Mouse (Mus musculus) cerebellum, adult (tissue): ENCODE data around the gene Mknk1.

Experiments
- ATAC-seq: cut with Nextera tagmentation; 2 replicates; pipeline ENCODE4 v1.9.2; 2017; ENCODE audit warnings: mild to moderate bottlenecking, moderate library complexity, mixed read lengths; ENCODE audit not compliant: insufficient number of reproducible peaks, low FRiP score, low TSS enrichment

The Mknk1 gene

DNA sequence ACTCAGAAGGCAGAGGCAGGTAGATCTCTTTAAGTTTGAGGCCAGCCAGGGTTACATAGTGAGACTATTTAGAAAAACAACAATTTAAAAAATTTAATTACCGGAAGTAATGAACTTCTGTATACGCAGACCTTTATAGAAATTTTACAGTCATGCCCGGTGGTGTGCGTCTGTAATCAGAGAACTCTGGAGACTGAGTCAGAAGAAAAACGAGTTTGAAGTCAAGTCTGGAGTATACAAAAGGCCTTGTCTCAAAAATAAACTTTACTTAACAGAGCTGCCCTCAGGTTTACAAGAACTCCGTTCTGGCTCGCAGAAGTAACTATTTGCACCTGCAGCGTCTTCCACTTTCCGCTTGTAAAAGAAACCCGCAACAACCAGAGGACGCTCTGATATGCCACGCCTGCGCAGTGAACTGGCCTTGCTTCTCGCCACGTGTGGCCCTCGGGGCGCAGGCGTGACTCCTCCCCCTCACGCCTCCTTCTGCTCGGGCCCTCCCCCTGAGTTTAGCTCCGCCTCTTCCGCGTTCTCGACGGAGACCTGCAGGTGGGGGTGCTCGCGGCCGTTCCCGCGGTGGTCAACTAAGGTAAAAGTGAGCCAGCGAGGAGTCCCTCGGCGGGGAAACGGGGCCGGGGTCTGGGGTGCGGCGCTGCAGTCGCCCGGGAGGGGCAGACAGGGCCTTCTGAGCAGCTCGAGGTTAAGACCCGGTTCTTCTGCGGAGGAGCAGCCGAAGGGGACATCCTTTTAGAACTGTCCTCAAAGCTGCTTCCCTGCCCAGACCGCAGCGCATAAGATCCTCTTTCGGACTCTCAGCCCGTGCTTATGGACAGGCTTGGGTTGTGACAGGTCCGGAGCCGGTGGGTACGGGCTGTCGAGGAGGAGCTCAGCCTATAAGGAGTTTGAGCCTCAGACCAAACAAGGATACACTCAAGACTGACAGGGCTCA is at the start of gene Mknk1:
Gene Mknk1, plus strand, starts transcription at position 503 of the 946 bp plus-strand sequence.
- peak; percentile 91 for ATAC-seq

DNA sequence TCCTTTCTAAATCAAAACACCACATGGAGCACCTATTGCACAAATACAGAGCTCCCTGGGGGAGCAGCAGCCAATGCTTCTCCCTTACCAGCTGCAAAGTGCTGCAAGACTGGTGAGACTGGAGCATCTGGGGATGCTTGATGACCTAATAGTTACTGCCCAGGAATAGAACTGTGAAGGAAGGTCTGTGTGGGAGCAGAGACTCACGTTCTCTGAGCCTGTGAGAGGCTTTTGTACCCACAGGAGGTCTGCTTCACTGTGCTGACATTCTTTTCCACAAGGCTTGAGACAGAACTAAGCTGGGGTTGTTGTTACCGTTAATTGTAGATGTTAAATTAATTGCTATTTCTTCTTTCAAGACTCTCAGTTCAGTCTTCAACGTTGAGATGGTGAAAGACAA is 48.1 kb upstream of the Mknk1 start:
- no peak for ATAC-seq

DNA sequence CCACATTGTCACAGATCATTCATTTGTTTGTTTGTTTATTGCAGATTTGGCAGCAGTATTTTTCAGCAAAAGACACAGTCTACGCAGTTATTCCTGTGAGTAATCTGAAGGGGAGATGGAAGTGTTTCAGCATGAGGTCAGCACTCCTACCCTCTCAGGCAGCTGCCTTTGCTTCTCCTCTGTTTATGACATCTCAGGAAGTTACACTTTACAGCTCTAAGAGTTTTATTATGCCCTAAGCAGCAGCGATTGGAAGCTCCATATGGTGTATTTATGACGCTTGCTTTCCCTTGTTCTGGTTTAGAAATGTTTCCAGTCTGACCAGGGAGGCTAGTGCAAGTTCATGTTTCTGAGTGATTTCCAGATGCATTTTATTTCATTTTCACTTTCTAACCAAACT is 43.6 kb upstream of the Mknk1 start:
- ATAC-seq, result no peak

DNA sequence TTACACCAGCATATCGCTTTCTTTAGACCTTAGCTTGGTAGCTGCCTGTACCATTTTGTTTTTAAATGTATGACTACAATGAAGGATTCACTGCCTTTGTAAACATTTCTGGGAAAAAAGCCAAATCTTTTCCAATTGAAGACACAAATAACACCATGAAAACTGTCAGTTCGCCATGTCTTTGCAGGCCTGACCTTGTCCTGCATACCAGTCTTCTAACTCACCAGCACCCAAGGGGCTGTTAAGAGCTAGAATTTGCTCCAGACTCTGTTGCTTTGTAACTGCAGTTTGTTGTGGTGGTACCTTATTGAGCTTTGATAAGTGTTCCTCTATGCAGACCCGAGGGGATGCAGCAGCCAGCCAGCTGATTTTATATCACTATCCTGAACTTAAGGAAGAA is 39.0 kb upstream of the Mknk1 start:
- no peak for ATAC-seq

DNA sequence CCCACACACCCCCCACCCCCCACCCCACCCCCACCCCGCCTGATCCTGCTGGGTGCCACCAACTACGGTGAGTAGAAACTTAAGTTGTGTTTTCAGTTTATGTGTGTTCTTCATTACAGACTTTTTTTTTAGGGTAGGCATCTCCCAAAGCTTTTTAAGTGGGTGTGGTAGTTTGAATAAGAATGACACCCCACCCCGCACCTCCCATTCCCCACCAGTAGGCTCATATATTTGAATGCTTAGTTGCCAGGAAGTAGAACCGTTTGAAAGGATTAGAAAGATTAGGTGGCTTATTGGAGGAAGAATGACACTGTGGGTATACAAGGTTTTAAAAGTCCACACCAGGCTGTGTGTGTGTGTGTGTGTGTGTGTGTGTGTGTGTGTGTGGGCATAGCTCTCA is 26.7 kb upstream of the Mknk1 start:
- ATAC-seq, result no peak

DNA sequence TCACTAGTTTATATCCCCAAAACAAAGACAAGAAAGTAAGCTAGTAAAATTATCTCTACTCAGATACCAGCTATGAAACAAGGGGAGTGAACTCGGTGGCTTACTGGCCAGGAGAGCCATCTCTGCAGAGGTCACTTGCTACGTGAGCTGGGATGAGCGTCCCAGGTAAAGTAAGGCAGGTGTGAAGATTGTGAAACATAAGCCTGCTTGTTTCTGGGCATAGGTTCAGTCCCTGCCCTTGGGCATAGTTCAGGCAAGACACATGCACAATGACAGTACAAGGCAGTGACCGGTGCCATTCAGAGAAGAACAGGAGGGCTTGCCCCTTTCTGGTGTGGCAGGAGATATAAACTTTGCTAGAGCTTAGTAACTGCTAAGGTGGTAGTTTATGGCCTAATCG is 23.4 kb upstream of the Mknk1 start:
- ATAC-seq, result no peak

DNA sequence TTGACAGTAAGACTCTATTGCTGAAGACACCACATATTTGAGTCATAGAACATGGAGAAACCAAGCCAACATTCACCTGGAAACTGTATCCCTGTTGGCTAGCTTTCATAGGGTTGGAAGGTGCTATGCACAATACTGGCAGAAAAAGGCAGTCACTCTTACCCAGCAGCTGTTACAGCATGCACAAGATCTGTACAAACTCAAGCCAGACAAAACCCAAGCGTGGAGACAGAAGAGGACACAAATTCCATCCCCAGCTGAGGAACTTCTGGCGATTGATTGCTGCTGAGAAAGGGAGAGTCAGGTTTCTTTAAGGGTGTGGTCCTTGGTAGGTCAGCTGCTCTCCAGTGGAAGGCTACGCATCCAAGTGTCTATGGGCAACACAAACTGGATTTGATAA is 18.8 kb upstream of the Mknk1 start:
- no peak for ATAC-seq

DNA sequence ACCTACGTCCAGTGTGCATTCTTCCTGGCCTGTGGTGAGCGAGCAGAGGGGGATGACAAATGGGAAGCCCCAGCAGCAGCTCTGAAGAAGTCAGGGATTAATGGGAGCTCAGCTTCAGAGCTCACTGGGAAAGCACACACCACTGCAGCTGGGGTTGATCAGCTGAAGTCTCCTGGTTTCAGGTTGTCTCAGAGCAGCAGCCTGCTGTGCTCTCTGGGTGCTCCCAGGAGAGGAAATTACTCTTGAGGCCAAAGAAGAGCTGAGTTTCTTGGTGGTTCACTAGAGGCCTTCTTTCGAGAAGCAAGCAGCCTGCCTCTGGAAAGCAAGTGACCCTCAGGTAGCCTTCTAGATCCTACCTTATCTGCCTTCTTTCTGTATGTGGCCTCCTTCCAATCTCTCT is 18.1 kb upstream of the Mknk1 start:
- no peak for ATAC-seq

DNA sequence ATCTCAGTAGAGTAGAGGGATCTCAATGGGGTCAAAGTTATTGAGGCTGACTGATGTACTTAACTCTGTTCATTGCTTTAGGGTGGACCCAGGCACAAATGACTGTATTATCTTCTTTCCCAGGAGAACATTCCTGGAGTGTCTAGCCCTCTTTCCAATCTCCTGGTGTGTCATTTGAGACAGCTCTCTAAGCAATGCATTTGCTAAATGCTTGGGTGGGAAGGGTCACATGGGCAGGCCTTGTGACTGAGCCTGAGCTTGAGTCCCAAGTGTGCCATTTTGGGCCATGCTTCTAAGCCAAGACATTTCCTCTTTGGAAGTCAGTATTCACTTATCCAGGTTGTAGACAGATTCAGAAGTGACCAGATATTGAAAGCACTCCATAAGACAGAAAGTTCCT is 17.6 kb upstream of the Mknk1 start:
- ATAC-seq, result no peak

DNA sequence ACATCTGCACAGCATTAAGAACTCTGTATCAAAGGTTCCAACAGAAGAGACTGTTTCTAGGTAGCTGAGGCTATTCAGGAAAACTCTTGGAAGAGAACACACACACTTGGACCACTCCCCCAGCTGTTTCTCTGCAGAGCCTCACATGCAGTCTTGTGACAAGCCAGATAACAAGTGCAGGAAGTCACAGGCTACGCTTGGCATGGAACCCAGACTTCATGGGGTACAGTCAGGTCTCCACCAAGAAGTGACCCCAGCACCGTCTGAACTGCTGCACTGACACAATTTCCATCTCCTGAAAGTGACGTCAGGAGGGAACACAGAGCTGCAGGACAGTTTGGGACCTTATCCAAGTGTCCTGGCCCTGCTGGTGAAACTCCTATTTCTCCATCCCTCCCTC is 17.1 kb upstream of the Mknk1 start:
- no peak for ATAC-seq

DNA sequence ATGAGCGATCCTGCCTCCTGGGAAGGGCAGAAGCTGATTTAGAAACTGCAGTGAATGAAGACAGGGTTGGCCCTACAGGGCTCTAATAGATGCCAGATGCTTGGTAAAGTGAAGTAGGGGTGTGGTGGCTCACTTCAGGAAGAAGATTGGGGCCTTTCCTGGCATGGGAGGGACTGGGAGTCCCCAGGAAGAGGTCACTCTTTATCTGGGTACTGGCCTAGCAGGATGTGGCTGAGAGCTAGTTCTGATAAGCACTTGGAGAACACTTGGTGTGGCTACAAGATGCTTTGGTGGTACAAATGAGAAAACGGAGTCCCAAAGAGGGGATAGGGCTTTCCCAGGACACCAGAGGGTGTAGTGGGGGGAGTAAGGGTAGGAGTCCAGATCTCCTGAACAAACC is 14.8 kb upstream of the Mknk1 start:
- ATAC-seq, result no peak

DNA sequence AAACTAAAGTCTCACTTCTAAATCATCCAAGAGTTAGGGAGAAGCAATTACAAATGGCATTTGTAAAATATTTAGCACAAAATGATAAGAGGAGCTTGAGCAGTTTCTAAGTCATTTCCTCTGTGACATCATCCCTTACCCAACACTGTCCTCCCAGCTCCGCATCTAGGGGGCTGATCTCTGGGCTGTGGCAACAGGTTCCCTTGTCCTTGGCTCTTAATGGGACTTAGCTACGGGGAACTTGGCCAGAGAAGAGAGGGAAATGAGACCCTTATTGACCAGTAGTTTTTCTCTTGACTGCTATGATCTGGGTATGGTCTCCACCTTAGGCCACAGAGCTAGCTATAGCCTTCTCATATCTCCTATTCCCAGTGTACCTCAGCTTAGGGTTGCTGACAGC is 13.7 kb upstream of the Mknk1 start:
- ATAC-seq, result no peak

DNA sequence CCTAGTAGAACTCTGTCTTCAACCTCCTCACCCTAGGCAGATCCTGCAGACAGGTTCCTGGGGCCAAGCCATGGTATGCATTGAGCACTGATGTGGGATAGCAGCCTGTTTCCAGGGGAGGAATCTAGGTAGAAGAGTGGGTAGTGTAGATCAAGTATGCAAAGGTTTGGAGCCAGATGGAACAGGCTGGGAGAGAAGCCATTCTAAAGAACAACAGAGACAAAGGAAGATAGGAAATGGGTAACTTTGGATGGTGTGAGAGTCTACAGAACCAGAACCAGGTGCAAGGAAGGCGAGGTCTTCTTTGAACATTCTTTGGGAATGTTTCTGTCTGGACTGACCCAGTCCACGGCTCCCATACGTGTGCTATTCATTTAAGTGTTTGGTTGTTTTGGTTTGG is 11.9 kb upstream of the Mknk1 start:
- no peak for ATAC-seq

DNA sequence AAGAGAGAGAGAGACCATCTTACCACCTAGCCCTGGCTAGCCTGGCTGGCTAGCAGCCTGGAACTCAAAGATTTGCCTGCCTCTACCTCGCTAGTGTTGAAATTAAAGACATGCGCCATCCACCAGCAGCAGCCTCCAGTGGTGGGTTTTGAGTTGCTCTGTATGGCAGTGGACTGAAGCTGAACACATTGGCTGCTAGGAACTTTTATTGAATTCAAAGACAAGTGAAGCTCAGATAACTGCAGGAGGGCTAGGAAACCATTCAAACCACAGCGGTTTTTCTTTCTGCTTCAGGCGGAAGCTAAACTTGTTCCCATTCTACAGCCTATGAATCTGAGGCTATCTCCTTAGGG is 11.5 kb upstream of the Mknk1 start:
- no peak for ATAC-seq

DNA sequence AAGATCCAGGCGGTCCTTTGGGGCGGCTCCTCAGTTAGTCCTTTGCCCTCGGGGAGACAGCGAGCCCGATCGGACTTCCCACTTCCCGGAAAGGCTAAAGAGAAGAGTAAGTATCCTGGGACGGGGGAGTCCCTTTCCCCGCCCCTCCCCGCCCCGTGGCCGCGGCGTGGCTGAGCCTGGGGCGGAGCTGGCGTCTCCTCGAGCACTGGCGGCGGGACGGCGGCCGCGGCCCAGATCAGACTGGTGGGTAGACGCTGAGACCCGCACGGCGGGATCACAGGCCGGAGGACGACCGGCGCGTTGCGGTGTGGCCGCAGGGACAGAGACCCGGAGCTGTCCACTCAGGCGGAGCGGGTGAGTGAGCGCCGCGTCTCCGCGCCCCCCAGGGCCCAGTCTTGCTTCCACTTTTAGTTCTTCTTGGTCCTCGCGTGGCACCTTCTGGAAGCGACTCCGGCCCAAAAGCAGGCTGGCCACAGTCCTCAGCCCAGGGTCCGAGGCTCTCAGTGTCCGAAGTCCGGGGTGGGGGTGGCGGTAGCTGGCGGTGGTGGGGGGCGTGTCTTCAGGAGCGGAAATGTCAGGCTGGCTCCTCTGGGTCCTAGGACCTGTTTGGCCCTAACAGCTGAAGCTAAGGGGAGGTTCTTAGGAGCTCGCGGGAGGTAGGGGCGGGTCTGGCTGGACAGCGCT is 11.0 kb upstream of the Mknk1 start, which contains the start of gene Mob3c:
Gene Mob3c, plus strand, starts transcription at position 205 of the 684 bp plus-strand sequence.
- peak; percentile 73 for ATAC-seq

DNA sequence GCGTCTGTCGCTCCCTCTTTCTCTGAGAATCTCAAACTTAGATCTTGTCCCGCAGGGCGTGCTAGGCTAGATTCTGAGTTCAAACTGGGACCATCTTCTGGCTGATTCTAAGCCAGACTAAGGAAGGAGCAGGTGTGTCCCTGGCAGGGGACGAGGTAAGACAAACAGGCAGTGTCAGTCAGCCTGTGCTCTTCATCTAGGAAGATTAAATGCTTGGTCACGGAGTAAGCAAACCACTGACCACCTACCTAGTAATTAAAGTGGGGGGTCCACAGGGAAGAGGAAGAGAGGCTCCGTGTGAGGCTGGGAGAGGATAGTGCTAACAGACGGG is 10.5 kb upstream of the Mknk1 start:
- ATAC-seq, result peak; percentile 22; the same call in 1 of the 2 replicates

DNA sequence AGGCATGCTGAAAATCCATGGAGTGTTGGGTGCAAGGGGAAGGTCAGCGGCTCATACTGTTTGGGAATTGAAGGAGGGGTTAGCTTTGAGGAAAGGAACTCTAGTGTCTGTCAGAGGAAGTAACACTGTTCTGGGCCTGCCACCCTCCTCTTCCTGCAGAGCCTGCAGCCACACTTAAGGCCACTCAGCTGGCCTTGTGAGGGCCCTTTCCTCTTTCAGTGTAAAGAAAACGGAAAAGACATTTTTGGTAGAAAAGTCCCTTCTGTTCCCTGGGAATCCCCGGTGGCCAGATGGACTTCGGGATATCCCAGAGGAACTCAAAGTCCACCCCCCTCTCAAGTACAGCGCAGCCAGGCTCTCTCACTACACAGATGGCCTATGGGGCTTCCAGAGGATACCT is 8.5 kb upstream of the Mknk1 start:
- no peak for ATAC-seq

DNA sequence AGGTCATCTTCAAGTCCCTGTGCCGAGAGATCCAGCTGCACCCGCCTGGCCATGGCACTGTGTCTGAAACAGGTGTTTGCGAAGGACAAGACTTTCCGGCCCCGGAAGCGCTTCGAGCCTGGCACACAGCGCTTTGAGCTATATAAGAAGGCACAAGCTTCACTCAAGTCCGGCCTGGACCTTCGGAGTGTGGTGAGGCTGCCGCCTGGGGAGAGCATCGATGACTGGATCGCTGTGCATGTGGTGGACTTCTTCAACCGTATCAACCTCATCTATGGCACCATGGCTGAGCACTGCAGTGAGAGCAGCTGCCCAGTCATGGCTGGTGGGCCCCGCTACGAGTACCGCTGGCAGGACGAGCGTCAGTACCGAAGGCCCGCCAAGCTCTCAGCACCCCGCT is 7.8 kb upstream of the Mknk1 start:
- ATAC-seq, result no peak

DNA sequence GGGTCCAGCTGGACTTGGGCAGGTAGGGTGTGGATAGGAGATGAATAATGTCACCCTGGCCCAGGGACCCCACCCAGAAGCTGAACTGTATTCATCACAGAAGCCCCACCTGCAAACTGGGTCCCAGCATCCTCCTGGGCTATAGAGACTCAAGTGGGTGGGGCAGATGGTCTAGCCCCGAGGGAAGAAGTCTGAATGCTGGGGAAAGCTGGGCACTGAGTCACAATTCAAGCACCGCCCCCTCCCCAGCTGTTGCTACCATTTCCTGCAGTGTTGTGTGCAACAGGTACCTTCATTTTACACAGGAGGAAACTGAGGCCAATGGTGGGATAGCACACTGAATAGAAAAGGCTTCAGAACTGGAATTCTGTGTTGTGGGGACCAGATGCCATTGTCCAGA is 7.0 kb upstream of the Mknk1 start:
- no peak for ATAC-seq

DNA sequence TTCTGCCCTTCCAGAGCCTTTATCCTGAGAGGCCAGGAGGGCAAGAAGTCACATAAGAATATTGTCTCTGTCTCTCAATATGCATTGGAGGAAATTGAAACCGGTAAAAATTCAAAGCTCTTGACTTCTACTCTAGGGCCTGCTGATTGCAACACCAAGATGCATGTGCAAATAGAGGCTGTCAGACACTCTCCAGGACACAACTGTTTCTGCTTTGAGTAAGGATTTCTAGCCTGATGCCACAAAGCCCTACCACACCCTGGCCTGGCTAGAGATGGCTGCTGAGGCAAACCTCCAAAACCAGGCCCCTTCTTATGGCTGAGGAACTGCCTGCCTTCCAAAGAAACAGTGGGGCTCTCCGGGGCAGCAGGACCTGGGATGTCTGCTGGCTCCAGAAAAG is 3.4 kb upstream of the Mknk1 start:
- no peak for ATAC-seq

DNA sequence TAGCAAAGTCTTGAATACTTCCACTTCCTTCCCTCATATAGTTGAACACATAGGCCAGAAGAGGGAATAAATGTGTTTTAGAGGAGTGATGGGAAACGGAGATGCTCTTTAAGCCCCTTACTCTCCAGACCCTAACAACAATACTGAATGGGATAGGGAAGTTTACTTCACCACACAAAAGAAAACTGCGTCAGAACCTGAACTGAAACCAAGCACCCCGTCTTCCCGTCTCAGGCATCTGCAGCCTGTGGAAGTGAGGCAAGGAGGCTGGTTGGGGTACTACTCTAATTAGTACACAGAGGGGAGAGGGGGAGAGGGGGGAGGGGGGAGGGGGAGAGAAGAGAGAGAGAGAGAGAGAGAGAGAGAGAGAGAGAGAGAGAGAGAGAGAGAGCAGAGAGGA is 802 bp upstream of the Mknk1 start:
- no peak for ATAC-seq

DNA sequence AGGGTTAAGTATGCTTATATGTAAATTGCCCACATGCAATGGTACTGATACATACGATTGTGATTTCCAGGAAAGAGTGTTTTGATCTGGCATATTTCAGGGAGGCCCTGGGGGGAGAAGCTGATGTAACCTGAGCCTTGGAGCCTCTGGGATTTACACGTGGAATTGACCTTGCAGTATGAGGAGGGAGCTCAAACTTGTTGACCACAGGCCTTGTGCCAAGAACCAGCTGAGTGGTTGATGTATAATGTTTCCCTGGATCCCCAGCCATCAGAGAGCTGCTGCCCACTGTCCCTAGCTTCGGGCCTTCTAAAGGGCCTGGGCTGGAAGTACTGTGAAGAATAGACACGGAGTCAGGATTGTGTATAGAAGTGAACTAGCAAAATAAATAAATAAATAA is 958 bp downstream of the Mknk1 start:
- no peak for ATAC-seq
